Mouse (Mus musculus) testis, adult 2 months (tissue): ENCODE results near the gene Ddx23.

Experiments used
- CTCF ChIP-seq: fragments of 200-500 bp; IDR thresholded peaks from 2 replicates; pipeline ENCODE4 v1.5.1; 2012; ENCODE audit warnings: low read depth, mild to moderate bottlenecking, inconsistent platforms, low read length, moderate library complexity; ENCODE audit not compliant: control insufficient read depth, insufficient read depth, insufficient replicate concordance
- POLR2A ChIP-seq: fragments of 200-500 bp; IDR thresholded peaks from 2 replicates; pipeline ENCODE4 v1.6.1; 2012; ENCODE audit warnings: low read depth, mild to moderate bottlenecking, inconsistent platforms, low read length, moderate library complexity; ENCODE audit not compliant: control insufficient read depth

DNA sequence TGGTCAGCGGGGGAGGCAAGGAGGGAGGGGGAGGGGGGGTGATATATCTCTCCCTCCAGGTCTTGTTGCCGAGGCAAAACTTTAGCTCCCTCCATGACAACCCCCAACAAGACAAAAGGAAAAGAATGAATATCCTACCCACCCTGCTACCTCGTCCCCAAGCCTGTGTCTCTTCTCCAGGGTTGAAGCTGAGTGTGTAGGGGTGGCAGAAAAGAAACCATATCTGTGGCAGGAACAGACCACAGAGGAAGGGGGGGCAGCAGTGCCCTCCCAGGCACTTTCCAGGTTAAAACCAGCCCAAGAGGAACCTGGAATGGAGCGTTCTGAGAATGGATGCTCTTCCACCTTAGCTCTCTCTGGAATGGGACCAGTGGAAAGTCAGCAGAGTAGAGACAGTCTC lies 32.2 kb downstream of the Ddx23 start, which contains the start of gene Cacnb3:
- TF ChIP-seq CTCF, result no peak
- TF ChIP-seq POLR2A, result no peak
